Mouse (Mus musculus) erythroblast, embryonic 14.5 days (primary cell): Measurements from ENCODE around the gene Rab2b.

ENCODE experiments used
- GATA1 ChIP-seq: IDR thresholded peaks from 2 replicates; pipeline ENCODE4 v1.6.1; 2012; ENCODE audit warnings: low read length, inconsistent platforms, mixed read lengths
- TAL1 ChIP-seq: IDR thresholded peaks from 3 replicates; pipeline ENCODE4 v1.6.1; 2012; ENCODE audit warnings: low read length, inconsistent platforms, mixed read lengths

- TF ChIP-seq GATA1 (no peak), TAL1 (no peak)
These were observed 34.7 kb downstream of the Rab2b start for GRCm38 (mm10) chr14:52244690-52245042.
